Mouse (Mus musculus) liver, embryonic 14 days (tissue): ENCODE data around the gene Pmel. TPM values are rescaled to one million over a fixed set of nuclear protein-coding genes. Genes with fewer than 3 reads are reported as not detected.

Experiments used
- polyA plus RNA-seq: library from polyadenylated mRNA; depleted of rRNA; stranded (reverse); fragments of >200 nt; gene quantifications from 2 replicates; pipeline ENCODE4 v1.2.3, GENCODE M21; 2012; rRNA removed

Gene Pmel
- polyA plus RNA-seq: 0.24 and 0.29 TPM in 2 replicates

GRCm38 (mm10) chr10:128703895-128704294 is at the start of gene Pmel:
Pmel (plus strand) TSS chr10:128704195.

GRCm38 (mm10) chr10:128673763-128674468 is 30.1 kb upstream of the Pmel start, which contains the start of gene Suox:
Suox (minus strand) TSS chr10:128674073.

GRCm38 (mm10) chr10:128695992-128696807 is 7.8 kb upstream of the Pmel start, which contains the start of gene Rab5b:
Rab5b (minus strand) TSS chr10:128696264.

DNA sequence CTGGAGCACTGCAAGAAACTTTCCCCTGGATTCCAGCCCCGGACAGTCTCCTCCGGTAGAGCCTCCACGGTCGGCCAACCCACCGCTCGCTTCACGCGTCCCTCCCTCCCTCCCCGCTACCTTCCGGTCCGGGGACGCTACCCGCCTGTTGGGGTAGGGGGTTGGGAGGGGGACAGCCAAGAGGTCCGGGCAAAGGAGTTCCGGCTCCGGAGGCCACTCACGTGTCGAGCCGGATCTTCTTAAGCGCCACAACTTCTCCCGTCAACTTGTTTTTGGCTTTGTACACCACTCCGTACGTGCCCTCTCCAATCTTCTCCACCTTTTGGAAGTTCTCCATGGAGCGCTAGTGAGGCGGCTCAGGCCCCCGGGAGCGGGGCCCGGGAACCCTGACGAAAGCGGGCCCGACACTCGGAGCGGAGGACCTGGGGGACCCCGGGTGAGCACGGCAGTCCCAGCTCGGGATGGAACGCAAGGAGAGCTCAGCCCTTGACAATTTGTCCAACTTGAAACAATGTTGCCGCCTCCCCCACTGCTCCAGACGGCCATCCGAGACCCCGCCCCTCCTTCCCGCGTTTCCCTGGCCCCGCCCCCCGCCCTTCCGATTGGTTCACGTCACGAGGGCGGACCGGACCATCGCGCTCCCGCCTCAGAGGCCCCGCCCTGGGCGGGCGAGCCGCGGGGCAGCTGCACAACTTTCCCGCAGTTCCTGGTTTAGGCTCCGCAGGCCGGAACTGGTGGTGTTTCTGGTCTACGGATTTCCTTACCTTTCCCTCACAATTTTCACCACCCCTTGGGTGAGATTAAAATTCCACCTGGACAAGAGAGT is 709 bp downstream of the Pmel start, which contains the start of gene Cdk2:
Gene Cdk2, minus strand, starts transcription at position 541 of the 826 bp plus-strand sequence.

DNA sequence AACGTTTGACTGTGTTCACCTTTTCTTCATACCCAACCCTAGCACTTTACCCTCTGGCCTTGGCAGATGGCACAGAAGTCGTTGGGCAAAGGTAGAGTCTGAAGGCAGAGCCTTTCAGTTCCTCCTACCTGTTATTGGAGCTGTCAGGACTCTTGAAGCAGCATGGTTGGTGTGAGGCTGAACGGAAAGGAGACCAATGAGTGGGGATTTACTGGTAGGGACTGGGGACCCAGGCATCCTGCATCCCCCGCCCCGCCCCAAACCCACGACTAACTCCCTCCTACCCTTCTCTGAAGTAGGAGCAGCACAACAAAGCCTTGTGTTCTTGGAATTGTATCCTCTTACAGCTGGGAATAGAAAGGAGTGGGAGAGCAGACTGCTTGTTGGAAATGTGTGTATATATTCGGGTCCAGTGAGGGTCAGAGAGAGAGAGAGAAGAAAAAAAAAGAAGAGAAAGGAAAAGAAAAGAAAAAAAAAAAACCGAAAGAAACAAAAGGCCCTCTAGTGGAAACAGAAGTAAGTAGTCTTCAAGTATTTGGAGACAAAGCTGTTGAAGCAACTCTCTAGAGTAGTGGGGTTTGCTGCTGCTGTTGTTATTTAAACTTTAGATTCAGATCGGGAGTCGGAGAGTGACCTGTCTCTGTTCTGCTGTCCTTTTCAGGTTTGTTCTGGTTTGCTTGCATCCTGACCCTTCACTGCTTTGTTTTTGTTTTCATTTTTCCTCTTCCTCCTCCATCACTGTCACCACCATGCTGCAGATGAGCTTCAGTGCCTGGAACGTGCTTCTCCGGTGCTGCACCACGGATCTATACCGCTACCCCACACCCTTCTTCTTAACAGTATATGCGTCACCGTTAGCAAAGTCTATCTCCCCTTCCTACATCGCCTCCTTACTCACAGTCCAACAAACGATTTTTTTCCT is 40.9 kb downstream of the Pmel start, which contains the start of gene Dgka:
Gene Dgka, minus strand, starts transcription at position 176 of the 922 bp plus-strand sequence.

DNA sequence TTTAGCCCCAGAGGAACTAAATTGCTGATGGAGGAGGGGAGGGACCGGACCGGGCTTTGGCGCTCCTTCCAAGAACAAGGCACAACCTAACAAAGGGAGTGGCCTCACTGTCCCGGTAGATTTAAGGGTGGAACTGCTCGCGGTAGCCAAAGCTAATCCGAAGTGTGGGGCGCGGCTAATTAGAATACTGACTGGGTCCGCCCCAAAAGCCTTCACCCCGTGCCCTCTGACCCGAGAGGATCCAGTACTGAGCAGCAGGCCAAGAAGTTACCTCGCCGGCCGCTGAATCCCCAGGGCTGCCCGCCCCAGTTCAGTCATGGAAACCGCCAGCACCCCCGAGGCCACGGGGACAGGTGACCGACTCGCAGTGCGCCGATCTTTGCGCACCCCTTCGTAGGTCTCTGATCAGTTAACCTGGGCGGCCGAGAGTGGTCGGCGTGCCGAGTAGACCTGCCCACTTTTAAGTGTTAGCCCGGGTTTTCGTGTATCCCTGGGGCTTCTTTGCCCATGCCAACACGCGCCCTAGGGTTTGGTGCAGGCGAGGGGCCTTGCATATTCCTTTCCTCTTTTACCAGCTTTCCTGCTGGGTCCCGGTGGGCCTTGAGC is 43.8 kb downstream of the Pmel start, which contains the start of gene Pym1:
Gene Pym1, plus strand, starts transcription at position 244 of the 606 bp plus-strand sequence.

Other genes starting within 250 kb of the Pmel start
- 29.4 and 31.2 TPM in 2 replicates for gene Smarcc2, start 244.9 kb upstream of the Pmel start, polyA plus RNA-seq
- gene Myl6, start 210.1 kb upstream of the Pmel start, polyA plus RNA-seq: 684 and 704 TPM in 2 replicates
- gene Myl6b, start 205.5 kb upstream of the Pmel start, polyA plus RNA-seq: 1.3 and 2.6 TPM in 2 replicates
- 8.9 and 10.3 TPM in 2 replicates for gene Esyt1, start 178.3 kb upstream of the Pmel start, polyA plus RNA-seq
- 3.4 and 3.9 TPM in 2 replicates for gene Zc3h10, start 156.4 kb upstream of the Pmel start, polyA plus RNA-seq
- 2,339 and 2,756 TPM in 2 replicates for gene Rpl41, start 154.9 kb upstream of the Pmel start, polyA plus RNA-seq
- 134 TPM in 2 replicates for gene Pa2g4, start 138.2 kb upstream of the Pmel start, polyA plus RNA-seq
- gene Erbb3, start 114.5 kb upstream of the Pmel start, polyA plus RNA-seq: 1.6 and 1.8 TPM in 2 replicates
- 772 and 943 TPM in 2 replicates for gene Rps26, start 77.4 kb upstream of the Pmel start, polyA plus RNA-seq
- gene Ikzf4, start 58.2 kb upstream of the Pmel start, polyA plus RNA-seq: 0.10 and 0.13 TPM in 2 replicates
- 7.1 and 8.4 TPM in 2 replicates for gene Suox, start 30.1 kb upstream of the Pmel start, polyA plus RNA-seq
- gene Rab5b, start 7.9 kb upstream of the Pmel start, polyA plus RNA-seq: 18.4 and 20.3 TPM in 2 replicates
- gene Cdk2, start 836 bp downstream of the Pmel start, polyA plus RNA-seq: 37.4 and 45.7 TPM in 2 replicates
- gene Dgka, start 40.7 kb downstream of the Pmel start, polyA plus RNA-seq: 1.6 and 1.8 TPM in 2 replicates
- 18.7 and 21.6 TPM in 2 replicates for gene Pym1, start 43.7 kb downstream of the Pmel start, polyA plus RNA-seq
- gene Mmp19, start 86.7 kb downstream of the Pmel start, polyA plus RNA-seq: 7.4 and 9.2 TPM in 2 replicates
- gene Dnajc14, start 99.9 kb downstream of the Pmel start, polyA plus RNA-seq: 5.6 and 7.6 TPM in 2 replicates
- 2.0 and 2.3 TPM in 2 replicates for gene Tmem198b, start 100.2 kb downstream of the Pmel start, polyA plus RNA-seq
- 77.4 and 83.9 TPM in 2 replicates for gene Sarnp, start 113.1 kb downstream of the Pmel start, polyA plus RNA-seq
- 43.0 and 48.9 TPM in 2 replicates for gene Ormdl2, start 117.5 kb downstream of the Pmel start, polyA plus RNA-seq
- 0.41 and 0.44 TPM in 2 replicates for gene Gdf11, start 187.5 kb downstream of the Pmel start, polyA plus RNA-seq
- 31.3 TPM in 2 replicates for gene Cd63, start 196.8 kb downstream of the Pmel start, polyA plus RNA-seq
- gene Rdh5, start 218.7 kb downstream of the Pmel start, polyA plus RNA-seq: 10.1 and 12.0 TPM in 2 replicates
- 91.9 and 94.0 TPM in 2 replicates for gene Bloc1s1, start 219.8 kb downstream of the Pmel start, polyA plus RNA-seq
- 0.12 and 0.69 TPM in 2 replicates for gene Itga7, start 229.6 kb downstream of the Pmel start, polyA plus RNA-seq